Mouse (Mus musculus) liver, postnatal 0 days (tissue): ENCODE results near the gene Ano8.

Experiments used
- CTCF ChIP-seq: sonication (generic); IDR thresholded peaks from 2 replicates; pipeline ENCODE4 v1.5.1; 2016; ENCODE audit warnings: antibody characterized with exemption, low read depth
- EP300 ChIP-seq: IDR thresholded peaks from 2 replicates; pipeline ENCODE4 v1.6.1; 2016; ENCODE audit warnings: antibody characterized with exemption, low read depth, mild to moderate bottlenecking

GRCm38 (mm10) chr8:71488454-71488853, 2.7 kb upstream of the Ano8 start:
- TF ChIP-seq CTCF (peak; percentile 20; the same call in 1 of the 2 replicates), EP300 (no peak)
